Mouse (Mus musculus) intestine, postnatal 0 days (tissue): ENCODE measurements at regions not wholly inside any gene's neighbourhood (a gene's known extent, or its start where the extent isn't known, plus 50 kb on each side); places are given as distances from the start of the nearest gene placed in this dataset.

Experiments
- ATAC-seq: fragments of 200-750 bp; cut with Nextera tagmentation; 2 replicates; pipeline ENCODE4 v1.8.0; 2017; ENCODE audit warnings: mild to moderate bottlenecking, moderate TSS enrichment, moderate library complexity
- H3K27ac ChIP-seq: fragments of 300-500 bp; sonication (generic); 2 replicates; pipeline ENCODE4 v1.5.1; 2014; ENCODE audit warnings: mild to moderate bottlenecking, low read depth, low read length, moderate library complexity
- H3K27me3 ChIP-seq: fragments of 300-500 bp; sonication (generic); replicated peaks from 2 replicates; pipeline ENCODE4 v1.6.1; 2014; ENCODE audit warnings: low read length, mixed read lengths; ENCODE audit not compliant: control insufficient read depth, insufficient read depth
- H3K36me3 ChIP-seq: fragments of 300-500 bp; sonication (generic); 2 replicates; pipeline ENCODE4 v1.6.1; 2014; ENCODE audit warnings: mild to moderate bottlenecking, moderate library complexity; ENCODE audit not compliant: control insufficient read depth, insufficient read depth
- H3K4me1 ChIP-seq: fragments of 300-500 bp; sonication (generic); replicated peaks from 2 replicates; pipeline ENCODE4 v1.6.1; 2014; ENCODE audit warnings: antibody characterized with exemption, low read length, mixed read lengths; ENCODE audit not compliant: control insufficient read depth, insufficient read depth
- H3K4me2 ChIP-seq: fragments of 300-500 bp; sonication (generic); replicated peaks from 2 replicates; pipeline ENCODE4 v1.6.1; 2014; ENCODE audit warnings: low read depth, mild to moderate bottlenecking, moderate library complexity
- H3K4me3 ChIP-seq: fragments of 300-500 bp; sonication (generic); 2 replicates; pipeline ENCODE4 v1.5.1; 2014; ENCODE audit warnings: low read depth, low read length
- H3K9ac ChIP-seq: fragments of 300-500 bp; sonication (generic); 2 replicates; pipeline ENCODE4 v1.6.1; 2014; ENCODE audit warnings: mild to moderate bottlenecking, low read depth, low read length
- H3K9me3 ChIP-seq: fragments of 300-500 bp; sonication (generic); 2 replicates; pipeline ENCODE4 v1.6.1; 2016; ENCODE audit warnings: mixed run types; ENCODE audit not compliant: control insufficient read depth
- CTCF ChIP-seq: sonication (generic); IDR thresholded peaks from 2 replicates; pipeline ENCODE4 v1.5.1; 2016; ENCODE audit warnings: low read depth, mild to moderate bottlenecking, control low read depth, antibody characterized with exemption, moderate library complexity
- WGBS: fragments of 180-500 bp; shearing (Covaris S2); extraction: QIAGEN DNeasy Blood & Tissue Kit; methylation state at CpG from one replicate; pipeline ENCODE4 v1.1.7; 2014; 5-methylcytosine and 5-hydroxymethylcytosine counted together

DNA sequence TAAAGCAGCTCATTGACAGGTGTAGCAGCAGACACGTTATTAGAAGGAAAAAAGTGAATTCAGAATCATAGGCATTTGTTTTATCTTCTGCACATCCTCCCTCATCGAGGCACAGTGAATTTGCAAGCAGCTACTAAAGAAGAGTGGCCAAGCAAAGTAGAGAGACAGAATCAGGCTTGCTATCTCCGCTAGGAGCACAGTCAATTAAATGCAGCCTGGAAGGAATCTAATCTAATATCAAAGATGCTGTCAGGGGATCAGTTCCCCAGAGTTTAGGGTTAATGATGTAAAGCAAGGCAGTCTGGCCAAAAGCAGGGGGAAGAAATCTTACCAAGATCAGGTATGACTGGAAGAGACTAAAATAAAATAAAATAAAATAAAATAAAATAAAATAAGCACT, 270.7 kb downstream of the Mat2b start:
- Histone ChIP-seq H3K9ac (no peak overlapping the region), H3K9me3 (no peaks in the 10 kb centered on the region), H3K27me3 (no peaks in the 10 kb centered on the region), H3K4me3 (no peak overlapping the region), H3K36me3 (no peaks in the 10 kb centered on the region), H3K4me1 (no peaks in the 10 kb centered on the region), H3K4me2 (no peak overlapping the region), H3K27ac (no peak overlapping the region)
- TF ChIP-seq CTCF: no peak
- WGBS: 74% methylated on average over 3 of the region's 3 CpGs
- ATAC-seq: no peak

DNA sequence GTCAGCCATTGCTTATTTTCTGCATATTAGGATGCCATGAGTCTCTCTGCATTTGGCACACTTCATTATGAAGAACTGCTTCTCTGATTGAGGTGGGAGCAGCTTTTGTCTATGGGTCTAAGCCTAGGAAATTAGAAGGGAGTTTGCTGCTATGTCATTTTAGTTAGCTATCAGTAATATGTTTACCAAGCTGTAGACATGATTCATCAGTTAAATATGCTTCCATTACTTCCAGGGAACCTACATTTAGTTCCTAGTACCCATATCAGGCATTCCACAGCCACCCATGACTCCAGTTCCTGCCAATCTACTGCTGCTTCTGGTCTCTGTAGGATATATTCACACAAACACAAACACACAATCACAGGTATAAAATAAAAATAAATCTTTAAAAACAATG, 287.4 kb downstream of the Mat2b start:
- Histone ChIP-seq H3K36me3 (no peaks in the 10 kb centered on the region), H3K4me1 (no peaks in the 10 kb centered on the region), H3K4me3 (no peak overlapping the region), H3K27me3 (no peaks in the 10 kb centered on the region), H3K9me3 (no peaks in the 10 kb centered on the region), H3K4me2 (no peak overlapping the region), H3K27ac (no peak overlapping the region), H3K9ac (no peak overlapping the region)
- no peak for TF ChIP-seq CTCF
- no peak for ATAC-seq

DNA sequence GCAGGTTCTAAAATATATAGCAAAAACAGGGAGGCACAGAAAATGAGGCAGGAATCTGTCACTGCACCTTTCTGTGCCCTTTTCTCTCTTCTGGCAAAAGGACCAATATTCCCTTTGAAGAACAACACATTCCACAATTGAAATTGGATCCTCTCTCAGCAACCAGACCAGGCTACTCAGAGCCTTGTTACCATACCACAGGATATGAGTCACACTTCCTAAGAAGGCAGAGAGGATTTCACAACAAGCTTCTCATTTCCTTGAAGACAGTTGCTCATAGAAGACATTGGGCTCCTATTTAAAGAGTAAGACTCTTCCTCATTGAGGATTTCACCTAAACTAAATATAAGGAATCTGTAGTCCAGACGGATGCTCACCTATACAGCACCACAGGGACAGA, 292.8 kb downstream of the Mat2b start:
- H3K27ac ChIP-seq: no peak overlapping the region
- H3K36me3 ChIP-seq: no peaks in the 10 kb centered on the region
- no peak overlapping the region for H3K4me2 ChIP-seq
- no peak overlapping the region for H3K9ac ChIP-seq
- H3K27me3 ChIP-seq: no peaks in the 10 kb centered on the region
- no peak for TF ChIP-seq CTCF
- H3K4me3 ChIP-seq: no peak overlapping the region
- 60% methylated on average over 1 of the region's 1 CpGs for WGBS
- H3K4me1 ChIP-seq: no peaks in the 10 kb centered on the region
- ATAC-seq: no peak
- no peaks in the 10 kb centered on the region for H3K9me3 ChIP-seq

DNA sequence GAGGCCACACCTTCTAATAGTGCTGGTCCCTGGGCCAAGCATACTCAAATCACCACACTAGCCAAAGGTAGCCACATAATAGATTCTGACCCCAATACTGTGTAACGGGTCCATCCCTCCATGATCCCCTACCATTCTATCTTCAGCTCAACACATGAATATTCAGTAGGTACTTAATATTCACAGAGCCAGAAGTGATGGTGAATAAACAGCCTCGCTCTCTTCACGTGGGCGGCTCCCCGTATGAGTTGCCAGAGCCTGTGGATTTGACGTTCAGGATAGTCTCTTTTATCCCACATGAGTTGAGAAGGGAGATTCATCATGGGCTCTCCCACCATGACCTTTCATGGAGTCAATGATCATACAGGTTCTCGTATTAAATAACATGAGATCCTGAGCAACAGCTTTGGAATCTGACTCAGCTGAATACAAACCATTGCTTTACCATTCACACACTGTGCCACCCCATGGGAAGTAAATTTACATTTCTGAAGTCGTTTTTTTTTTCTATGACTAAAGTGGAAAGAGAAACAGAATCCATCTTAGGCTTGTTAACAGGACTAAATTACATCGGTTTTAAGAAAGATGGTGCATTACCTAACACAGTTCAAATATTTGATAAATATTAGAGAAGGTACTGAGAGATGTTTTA, 297.4 kb downstream of the Mat2b start:
- Histone ChIP-seq H3K36me3 (no peaks in the 10 kb centered on the region), H3K4me1 (no peaks in the 10 kb centered on the region), H3K4me2 (no peak overlapping the region), H3K9ac (no peak overlapping the region), H3K4me3 (no peak overlapping the region), H3K9me3 (no peaks in the 10 kb centered on the region), H3K27ac (no peak overlapping the region), H3K27me3 (no peaks in the 10 kb centered on the region)
- ATAC-seq: no peak
- TF ChIP-seq CTCF: no peak
- WGBS: 83% methylated on average over 9 of the region's 9 CpGs

DNA sequence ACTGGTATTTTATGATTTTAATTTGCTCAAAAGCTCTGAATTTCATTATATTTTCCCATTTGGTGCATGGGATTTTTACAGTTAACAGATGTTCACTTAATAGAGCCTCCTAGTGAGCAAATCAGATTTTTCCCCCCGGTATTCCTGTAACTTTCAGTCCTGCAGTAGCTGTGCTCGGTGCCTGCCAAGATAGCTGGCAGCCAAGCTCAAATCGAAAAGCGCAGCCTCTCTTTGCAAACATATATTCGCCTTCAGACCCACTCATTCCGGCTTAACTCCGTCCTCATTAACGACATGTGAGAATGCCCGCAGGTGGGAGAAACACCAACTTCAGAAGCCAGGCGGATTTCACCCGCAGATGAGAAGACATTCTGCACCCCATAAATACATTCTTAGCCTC, 299.7 kb downstream of the Mat2b start:
- no peak overlapping the region for H3K4me2 ChIP-seq
- ATAC-seq: no peak
- H3K27ac ChIP-seq: no peak overlapping the region
- no peaks in the 10 kb centered on the region for H3K27me3 ChIP-seq
- no peaks in the 10 kb centered on the region for H3K9me3 ChIP-seq
- no peak overlapping the region for H3K9ac ChIP-seq
- no peaks in the 10 kb centered on the region for H3K4me1 ChIP-seq
- no peak for TF ChIP-seq CTCF
- 65% methylated on average over 11 of the region's 11 CpGs for WGBS
- H3K36me3 ChIP-seq: no peaks in the 10 kb centered on the region
- no peak overlapping the region for H3K4me3 ChIP-seq

DNA sequence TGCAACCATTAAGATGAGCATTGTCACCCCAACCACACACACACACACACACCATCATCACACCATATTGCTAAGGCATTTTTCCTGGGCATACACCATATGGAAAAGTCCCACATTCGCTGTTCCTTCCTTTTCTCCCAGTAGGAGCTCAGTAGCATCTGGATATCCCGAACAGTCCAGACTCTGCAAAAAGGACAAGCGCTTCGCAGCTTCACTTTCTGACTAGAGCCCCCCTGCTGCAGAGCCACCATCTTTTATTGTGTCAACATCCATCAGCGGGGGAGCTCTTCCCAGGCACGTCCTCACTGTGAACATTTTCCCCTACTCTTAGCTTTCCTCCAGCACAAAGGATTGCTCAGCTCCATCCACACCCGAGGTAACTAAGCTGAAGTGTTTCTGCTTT, 300.1 kb downstream of the Mat2b start:
- Histone ChIP-seq H3K9me3 (no peaks in the 10 kb centered on the region), H3K4me3 (no peak overlapping the region), H3K36me3 (no peaks in the 10 kb centered on the region), H3K27ac (no peak overlapping the region), H3K4me2 (no peak overlapping the region), H3K27me3 (no peaks in the 10 kb centered on the region), H3K4me1 (no peaks in the 10 kb centered on the region), H3K9ac (no peak overlapping the region)
- no peak for ATAC-seq
- WGBS: 61% methylated on average over 7 of the region's 7 CpGs
- no peak for TF ChIP-seq CTCF

DNA sequence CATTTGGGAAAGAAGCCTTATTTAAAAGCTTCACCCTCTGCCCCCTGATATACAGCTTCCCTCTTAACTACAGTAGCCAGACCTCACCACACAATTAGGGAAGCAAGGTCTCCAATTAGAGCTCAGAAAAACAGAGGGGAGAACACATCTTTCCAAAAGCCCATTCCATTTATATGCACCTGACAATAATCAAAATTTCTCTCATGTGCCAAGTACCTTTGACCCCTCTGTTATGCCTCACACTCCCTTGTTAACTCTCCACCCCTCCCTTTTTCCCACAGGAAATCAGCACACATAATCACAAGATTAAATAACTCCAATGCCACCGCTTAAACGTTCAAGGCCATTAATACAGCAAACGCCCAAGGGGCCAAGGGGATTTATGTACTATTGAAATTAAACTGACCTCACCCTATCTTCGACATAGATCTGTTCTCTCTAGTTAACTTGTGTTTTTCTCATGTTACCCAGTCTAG, 300.7 kb downstream of the Mat2b start:
- no peak overlapping the region for H3K27ac ChIP-seq
- no peak overlapping the region for H3K4me2 ChIP-seq
- TF ChIP-seq CTCF: no peak
- H3K4me1 ChIP-seq: no peaks in the 10 kb centered on the region
- H3K9ac ChIP-seq: no peak overlapping the region
- H3K4me3 ChIP-seq: no peak overlapping the region
- WGBS: 49% methylated on average over 4 of the region's 4 CpGs
- no peaks in the 10 kb centered on the region for H3K36me3 ChIP-seq
- H3K27me3 ChIP-seq: no peaks in the 10 kb centered on the region
- no peaks in the 10 kb centered on the region for H3K9me3 ChIP-seq
- no peak for ATAC-seq
